Comparison of ENCODE assay signal across 7 mouse cellular contexts in the genomic region with DNA sequence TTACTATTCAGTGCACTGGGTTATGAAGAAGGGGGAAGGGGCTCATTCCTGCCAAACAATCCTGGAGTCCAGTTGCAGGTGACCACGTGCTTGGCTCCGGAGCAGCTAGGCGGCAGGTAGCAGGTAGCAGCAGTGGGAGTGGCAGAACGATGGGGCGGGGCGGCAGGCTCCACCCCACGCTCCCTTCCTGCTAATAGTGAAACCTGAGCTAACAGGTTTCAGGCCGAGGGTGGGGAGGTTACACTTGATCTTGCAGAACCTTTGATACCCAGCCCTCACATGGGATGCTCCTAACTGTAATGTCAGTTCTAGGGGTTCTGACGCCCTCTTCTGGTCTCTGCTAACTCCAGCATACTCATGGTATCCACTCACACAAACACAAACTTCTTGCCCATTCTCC.
DNase-seq lines count a peak whose midpoint lies in the region; ATAC-seq lines count a peak whose summit lies in the region.

No protein-coding gene starts in this region.

- peak; percentile 43 for ATAC-seq in CD4-positive, CD25-positive, alpha-beta regulatory T cell, adult 4 months
- peak; percentile 50; the same call in 1 of the 2 replicates for ATAC-seq in hindbrain, embryonic 11.5 days (ENCODE audit: low FRiP score)
- peak; percentile 72 for ATAC-seq in limb, embryonic 11.5 days (ENCODE audit: insufficient number of reproducible peaks, low FRiP score, low TSS enrichment, low read depth)

- no peak overlapping the region for H3K4me3 ChIP-seq in hindbrain, embryonic 11.5 days (ENCODE audit: low read depth, low read length)
- peak overlapping the region; percentile 21 for H3K4me3 ChIP-seq in limb, embryonic 11.5 days (ENCODE audit: low read depth, low read length)

- WGBS in hindbrain, embryonic 11.5 days: 5% methylated on average over 9 of the region's 9 CpGs
- 5% methylated on average over 9 of the region's 9 CpGs for WGBS in limb, embryonic 11.5 days

- H3K9ac ChIP-seq in hindbrain, embryonic 11.5 days (ENCODE audit: low read depth, low read length): no peak overlapping the region
- H3K9ac ChIP-seq in limb, embryonic 11.5 days (ENCODE audit: low read length): no peak overlapping the region

- no peaks in the 10 kb centered on the region for H3K27me3 ChIP-seq in hindbrain, embryonic 11.5 days (ENCODE audit: control insufficient read depth, insufficient read depth, low read length)
- H3K27me3 ChIP-seq in limb, embryonic 11.5 days (ENCODE audit: control insufficient read depth, insufficient read depth, low read length): no peaks in the 10 kb centered on the region

- H3K4me2 ChIP-seq in hindbrain, embryonic 11.5 days (replicated peaks; ENCODE audit: low read depth, low read length): peak overlapping the region; percentile 23; the same call in 1 of the 2 replicates
- H3K4me2 ChIP-seq in limb, embryonic 11.5 days (ENCODE audit: low read depth, severe bottlenecking): peak overlapping the region; percentile 48

- no peaks in the 10 kb centered on the region for H3K9me3 ChIP-seq in hindbrain, embryonic 11.5 days (ENCODE audit: control insufficient read depth, low read length)
- H3K9me3 ChIP-seq in limb, embryonic 11.5 days (ENCODE audit: control insufficient read depth, low read length): no peaks in the 10 kb centered on the region

- DNase-seq in ZHBTc4 (ENCODE audit: low read depth, low spot score): peak; percentile 87
- peak; percentile 81 for DNase-seq in embryo, embryonic 10.5 days (ENCODE audit: low spot score)
- peak; percentile 49 for DNase-seq in hindbrain, embryonic 11.5 days (ENCODE audit: low spot score)
- peak; percentile 69 for DNase-seq in limb, embryonic 11.5 days (ENCODE audit: low spot score)
- peak; percentile 56 for DNase-seq in mesoderm, embryonic 11.5 days (ENCODE audit: low read depth, low spot score)
- peak; percentile 31 for DNase-seq in urinary bladder, adult 2 months (ENCODE audit: low spot score)

- no peak overlapping the region; the same call in 1 of the 2 replicates for H3K27ac ChIP-seq in hindbrain, embryonic 11.5 days (ENCODE audit: low read depth, low read length)
- H3K27ac ChIP-seq in limb, embryonic 11.5 days (replicated peaks; ENCODE audit: low read depth, low read length): no peak overlapping the region

- peaks cover 2% of the 10 kb centered on the region; the same call in 1 of the 2 replicates for H3K4me1 ChIP-seq in hindbrain, embryonic 11.5 days (replicated peaks; ENCODE audit: control insufficient read depth, insufficient read depth, low read length)
- H3K4me1 ChIP-seq in limb, embryonic 11.5 days (ENCODE audit: control insufficient read depth, insufficient read depth, low read length): 0 out of 2 replicates have a peak, but pooled peaks cover 4% of the 10 kb centered on the region

- no peaks in the 10 kb centered on the region for H3K36me3 ChIP-seq in hindbrain, embryonic 11.5 days (ENCODE audit: control insufficient read depth, insufficient read depth, low read length)
- H3K36me3 ChIP-seq in limb, embryonic 11.5 days (ENCODE audit: control insufficient read depth, insufficient read depth, low read length): no peaks in the 10 kb centered on the region

Comparison
In these comparisons a context has a peak if more than half of its experiments do, and no peak if none do; other contexts are left out.
1. DNase-seq: peak in every context shown above with its lines; median percentile 87 in ZHBTc4; 81 in embryo, embryonic 10.5 days; 69 in limb, embryonic 11.5 days; 56 in mesoderm, embryonic 11.5 days; 49 in hindbrain, embryonic 11.5 days; 31 in urinary bladder, adult 2 months.